In the genomic region with DNA sequence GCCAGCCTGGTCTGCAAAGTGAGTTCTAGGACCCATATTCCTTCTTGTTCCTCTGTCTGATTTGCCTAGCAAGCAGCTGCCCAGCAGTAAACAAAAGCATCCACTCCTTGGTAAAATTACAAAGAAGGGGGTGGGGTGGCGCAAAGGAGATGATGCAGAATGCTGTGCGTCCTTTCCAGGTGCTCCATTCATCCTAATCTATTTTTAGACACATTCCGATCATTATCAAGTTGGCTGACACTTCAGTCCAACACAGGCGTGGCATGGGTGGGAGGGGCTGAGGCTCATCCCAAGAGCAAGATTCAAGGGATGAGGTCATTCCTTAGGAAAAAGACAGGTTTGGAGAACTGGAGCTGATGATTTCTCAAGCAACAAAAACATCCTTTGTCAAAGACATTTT, we compare ENCODE assay signal across 25 mouse cellular contexts.
DNase-seq lines count a peak whose midpoint lies in the region; ATAC-seq lines count a peak whose summit lies in the region.
"Had no signal": no experiment of that assay in that cellular context is flagged by ENCODE, and none has a peak within 500 bp of the region (broad histone marks: within the 10 kb centered on the region; RNA-seq: fewer than 3 reads in every experiment).

No protein-coding gene starts in this region.

- H3K4me2 ChIP-seq in midbrain, embryonic 14.5 days (ENCODE audit: low read length): no peak overlapping the region
- H3K4me2 ChIP-seq: embryonic facial prominence, embryonic 12.5 days; forebrain, embryonic 13.5 days; forebrain, embryonic 15.5 days had no signal

- no peaks in the 10 kb centered on the region for H3K4me1 ChIP-seq in midbrain, embryonic 14.5 days (ENCODE audit: control insufficient read depth, insufficient read depth, low read length)
- H3K4me1 ChIP-seq: embryonic facial prominence, embryonic 10.5 days; embryonic facial prominence, embryonic 12.5 days; forebrain, embryonic 13.5 days; forebrain, embryonic 15.5 days had no signal

- DNase-seq in frontal cortex, postnatal 25 days (ENCODE audit: low spot score in 2 of 2): no peak
- peak; percentile 95 for DNase-seq in R1 (ENCODE audit: low read depth, low spot score)
- DNase-seq in telencephalon, adult 2 months (ENCODE audit: low read depth, low spot score): peak; percentile 6
- DNase-seq in midbrain, embryonic 14.5 days: no peak
- DNase-seq in gastrocnemius, postnatal 25 days: no peak
- DNase-seq: adrenal gland, adult 8-10 months; adrenal gland, postnatal 14 days; adrenal gland, postnatal 36 days; B cell, adult 2 months; cerebellum, adult 11-12 months; cerebellum, adult 2 months; cerebellum, adult 9-10 months; cerebellum, postnatal 10 days; cerebellum, postnatal 25 days; forebrain, postnatal 0 days had no signal

- no peak overlapping the region for H3K27ac ChIP-seq in midbrain, embryonic 14.5 days (replicated peaks; ENCODE audit: low read depth, low read length)
- H3K27ac ChIP-seq: embryonic facial prominence, embryonic 10.5 days; embryonic facial prominence, embryonic 12.5 days; forebrain, embryonic 13.5 days; forebrain, embryonic 15.5 days had no signal

- no peaks in the 10 kb centered on the region for H3K36me3 ChIP-seq in midbrain, embryonic 14.5 days (ENCODE audit: control insufficient read depth, insufficient read depth, low read length)
- H3K36me3 ChIP-seq: embryonic facial prominence, embryonic 10.5 days; embryonic facial prominence, embryonic 12.5 days; forebrain, embryonic 15.5 days; G1E had no signal

- peak; percentile 62; the same call in 1 of the 2 replicates for ATAC-seq in frontal cortex, adult (ENCODE audit: low TSS enrichment)
- no peak for ATAC-seq in midbrain, embryonic 14.5 days (ENCODE audit: low FRiP score, low TSS enrichment)
- ATAC-seq: activated CD4-positive, CD25-positive, alpha-beta regulatory T cell, adult 4 months; CD4-positive, CD25-positive, alpha-beta regulatory T cell, adult 4 months; forebrain, embryonic 13.5 days; forebrain, embryonic 15.5 days; forebrain, postnatal 0 days; Patski had no signal

- H3K9me3 ChIP-seq in midbrain, embryonic 14.5 days (ENCODE audit: control insufficient read depth, low read length): no peaks in the 10 kb centered on the region
- H3K9me3 ChIP-seq: embryonic facial prominence, embryonic 10.5 days; embryonic facial prominence, embryonic 12.5 days; forebrain, embryonic 13.5 days; forebrain, embryonic 15.5 days had no signal

- no peak overlapping the region for H3K4me3 ChIP-seq in midbrain, embryonic 14.5 days (replicated peaks; ENCODE audit: low read depth, low read length)
- H3K4me3 ChIP-seq: embryonic facial prominence, embryonic 10.5 days; embryonic facial prominence, embryonic 12.5 days; forebrain, embryonic 13.5 days; forebrain, embryonic 15.5 days had no signal

- no peak overlapping the region for H3K9ac ChIP-seq in midbrain, embryonic 14.5 days (replicated peaks; ENCODE audit: low read length)
- H3K9ac ChIP-seq: embryonic facial prominence, embryonic 12.5 days; forebrain, embryonic 13.5 days; forebrain, embryonic 15.5 days; forebrain, postnatal 0 days had no signal

- no peaks in the 10 kb centered on the region for H3K27me3 ChIP-seq in midbrain, embryonic 14.5 days (ENCODE audit: control insufficient read depth, insufficient read depth, low read length)
- H3K27me3 ChIP-seq: CH12.LX; embryonic facial prominence, embryonic 12.5 days; forebrain, embryonic 13.5 days; forebrain, embryonic 15.5 days; Patski had no signal

- 87% methylated on average over 4 of the region's 4 CpGs for WGBS in midbrain, embryonic 14.5 days

Comparison
In these comparisons a context has a peak if more than half of its experiments do, and no peak if none do; other contexts are left out.
1. DNase-seq: peak in R1 (single experiment) and telencephalon, adult 2 months (single experiment); none in frontal cortex, postnatal 25 days (0 of 2), midbrain, embryonic 14.5 days (single experiment) and gastrocnemius, postnatal 25 days (single experiment).